ENCODE assay signal across 8 mouse cellular contexts in genomic region chr2:144329937-144330336, GRCm38 (mm10). TPM values are rescaled to one million over a fixed set of nuclear protein-coding genes. Genes with fewer than 3 reads are reported as not detected.
DNase-seq lines count a peak whose midpoint lies in the region; ATAC-seq and TF ChIP-seq lines count a peak whose summit lies in the region.
"Had no signal": no experiment of that assay in that cellular context is flagged by ENCODE, and none has a peak within 500 bp of the region (broad histone marks: within the 10 kb centered on the region; RNA-seq: fewer than 3 reads in every experiment).

No protein-coding gene starts in this region.

- no peaks in the 10 kb centered on the region for H3K36me3 ChIP-seq in embryonic facial prominence, embryonic 12.5 days
- H3K36me3 ChIP-seq in kidney, embryonic 15.5 days, result no peaks in the 10 kb centered on the region
- H3K36me3 ChIP-seq in neural tube, embryonic 14.5 days (ENCODE audit: control insufficient read depth, insufficient read depth, low read length), result no peaks in the 10 kb centered on the region

- peaks cover 25% of the 10 kb centered on the region for H3K4me1 ChIP-seq in embryonic facial prominence, embryonic 12.5 days
- H3K4me1 ChIP-seq in kidney, embryonic 15.5 days, result peaks cover 43% of the 10 kb centered on the region
- H3K4me1 ChIP-seq in neural tube, embryonic 14.5 days (ENCODE audit: control insufficient read depth, insufficient read depth, low read length), result peaks cover 15% of the 10 kb centered on the region

- H3K9me3 ChIP-seq in embryonic facial prominence, embryonic 12.5 days, result no peaks in the 10 kb centered on the region
- no peaks in the 10 kb centered on the region for H3K9me3 ChIP-seq in kidney, embryonic 15.5 days (replicated peaks)
- H3K9me3 ChIP-seq in neural tube, embryonic 14.5 days (ENCODE audit: control insufficient read depth, low read length), result no peaks in the 10 kb centered on the region

- H3K9ac ChIP-seq in embryonic facial prominence, embryonic 12.5 days, result no peak overlapping the region
- no peak overlapping the region for H3K9ac ChIP-seq in kidney, embryonic 15.5 days
- no peak overlapping the region for H3K9ac ChIP-seq in neural tube, embryonic 14.5 days (replicated peaks; ENCODE audit: low read depth, low read length)

- H3K27ac ChIP-seq in left cerebral cortex, adult 2 months, result peak overlapping the region; percentile 89
- no peak overlapping the region for H3K27ac ChIP-seq in embryonic facial prominence, embryonic 12.5 days
- no peak overlapping the region for H3K27ac ChIP-seq in kidney, embryonic 15.5 days
- no peak overlapping the region for H3K27ac ChIP-seq in neural tube, embryonic 14.5 days (ENCODE audit: low read depth, low read length)

- no peak for ATAC-seq in embryonic facial prominence, embryonic 12.5 days (ENCODE audit: insufficient number of reproducible peaks, insufficient read depth, low FRiP score, low TSS enrichment)
- no peak for ATAC-seq in kidney, embryonic 15.5 days (replicated peaks; ENCODE audit: low FRiP score)
- no peak for ATAC-seq in neural tube, embryonic 14.5 days (ENCODE audit: low read depth)

- H3K4me3 ChIP-seq in left cerebral cortex, adult 2 months, result peak overlapping the region; percentile 67
- no peak overlapping the region for H3K4me3 ChIP-seq in embryonic facial prominence, embryonic 12.5 days
- H3K4me3 ChIP-seq in kidney, embryonic 15.5 days (replicated peaks), result peak overlapping the region; percentile 58
- H3K4me3 ChIP-seq in neural tube, embryonic 14.5 days (ENCODE audit: low read depth, low read length), result peak overlapping the region; percentile 50; the same call in 1 of the 2 replicates

- no peak for TF ChIP-seq CTCF in left cerebral cortex, adult 2 months (IDR thresholded peaks at IDR 0.05)

- intact Hi-C loops in left cerebral cortex, adult 2 months (cut with DNase I), result no loop called here
- intact Hi-C loops in left cerebral cortex, postnatal 4 days (cut with DNase I), result no loop called here

- 3% methylated on average over 10 of the region's 10 CpGs for WGBS in embryonic facial prominence, embryonic 12.5 days
- WGBS in kidney, embryonic 15.5 days, result under 1% methylated on average over 10 of the region's 10 CpGs
- 4% methylated on average over 10 of the region's 10 CpGs for WGBS in neural tube, embryonic 14.5 days

- no peak for DNase-seq in left cerebral cortex, adult 2 months (ENCODE audit: extremely low spot score in 1 of 2, low spot score in 2 of 2)
- no peak for DNase-seq in left cerebral cortex, postnatal 4 days
- no peak for DNase-seq in urinary bladder, postnatal 10 days (ENCODE audit: low spot score)
- DNase-seq in layer of hippocampus, postnatal 25 days (ENCODE audit: extremely low spot score in 1 of 2, low spot score in 1 of 2), result no peak
- DNase-seq: heart, adult 18-20 months had no signal

- peaks cover 79% of the 10 kb centered on the region for H3K27me3 ChIP-seq in embryonic facial prominence, embryonic 12.5 days
- H3K27me3 ChIP-seq in kidney, embryonic 15.5 days, result peaks cover 85% of the 10 kb centered on the region
- H3K27me3 ChIP-seq in neural tube, embryonic 14.5 days (ENCODE audit: control insufficient read depth, insufficient read depth, low read length), result peaks cover 25% of the 10 kb centered on the region

- peak overlapping the region; percentile 24 for H3K4me2 ChIP-seq in embryonic facial prominence, embryonic 12.5 days (replicated peaks)
- H3K4me2 ChIP-seq in kidney, embryonic 15.5 days, result peak overlapping the region; percentile 97
- H3K4me2 ChIP-seq in neural tube, embryonic 14.5 days (ENCODE audit: low read depth, low read length), result peak overlapping the region; percentile 92; the same call in 1 of the 2 replicates

RNA-seq across cellular contexts. Expression of gene Ovol2, which starts 2.0 kb away (rescaled TPM):
- 10 to 100 TPM; 10.5 to 11.6 TPM for total RNA-seq in left cerebral cortex, adult 2 months (2021)
- total RNA-seq in left cerebral cortex, postnatal 4 days (2021), result under 1 TPM; 0.64 to 0.77 TPM
- polyA plus RNA-seq in embryonic facial prominence, embryonic 12.5 days (2016; fragmentation: Nextera tagmentation; extraction: Ambion mirVana), result 1.1 and 1.6 TPM in 2 replicates
- 1.0 and 1.5 TPM in 2 replicates for polyA plus RNA-seq in kidney, embryonic 15.5 days (2015; fragmentation: Nextera tagmentation; extraction: Ambion mirVana)
- 0.35 TPM in 1 of 2 replicates, not detected in the other for polyA plus RNA-seq in neural tube, embryonic 14.5 days (2014; fragmentation: Nextera tagmentation; extraction: Ambion mirVana)
- 1 to 10 TPM in 1 of 2 experiments, under 1 TPM in 1; 0.96 to 1.0 TPM for total RNA-seq in layer of hippocampus, postnatal 25 days (2021)
- total RNA-seq: heart, adult 18-20 months had no signal

RNA-seq across cellular contexts. Expression of gene Kat14, which starts 38.8 kb away (rescaled TPM):
- total RNA-seq in left cerebral cortex, adult 2 months (2021), result 10 to 100 TPM; 38.8 to 40.2 TPM
- total RNA-seq in left cerebral cortex, postnatal 4 days (2021), result 10 to 100 TPM; 21.2 to 24.1 TPM
- 51.3 and 53.3 TPM in 2 replicates for polyA plus RNA-seq in embryonic facial prominence, embryonic 12.5 days (2016; fragmentation: Nextera tagmentation; extraction: Ambion mirVana)
- 48.5 and 50.3 TPM in 2 replicates for polyA plus RNA-seq in kidney, embryonic 15.5 days (2015; fragmentation: Nextera tagmentation; extraction: Ambion mirVana)
- 21.5 and 27.4 TPM in 2 replicates for polyA plus RNA-seq in neural tube, embryonic 14.5 days (2014; fragmentation: Nextera tagmentation; extraction: Ambion mirVana)
- total RNA-seq in layer of hippocampus, postnatal 25 days (2021), result 10 to 100 TPM; 30.9 to 31.4 TPM

RNA-seq across cellular contexts. Expression of gene Pet117, which starts 38.9 kb away (rescaled TPM):
- total RNA-seq in left cerebral cortex, adult 2 months (2021), result 10 to 100 TPM in 1 of 2 experiments, 1 to 10 TPM in 1; 5.4 to 11.0 TPM
- total RNA-seq in left cerebral cortex, postnatal 4 days (2021), result 1 to 10 TPM; 4.4 to 5.9 TPM
- not detected in 2 replicates for polyA plus RNA-seq in embryonic facial prominence, embryonic 12.5 days (2016; fragmentation: Nextera tagmentation; extraction: Ambion mirVana)
- 3.1 and 4.5 TPM in 2 replicates for polyA plus RNA-seq in kidney, embryonic 15.5 days (2015; fragmentation: Nextera tagmentation; extraction: Ambion mirVana)
- not detected in 2 replicates for polyA plus RNA-seq in neural tube, embryonic 14.5 days (2014; fragmentation: Nextera tagmentation; extraction: Ambion mirVana)
- total RNA-seq in layer of hippocampus, postnatal 25 days (2021), result 1 to 10 TPM; 2.8 to 8.3 TPM

RNA-seq across cellular contexts. Expression of gene Snx5, which starts 59.2 kb away (rescaled TPM):
- 10 to 100 TPM; 77.4 to 87.4 TPM for total RNA-seq in left cerebral cortex, adult 2 months (2021)
- 10 to 100 TPM; 60.5 to 65.0 TPM for total RNA-seq in left cerebral cortex, postnatal 4 days (2021)
- polyA plus RNA-seq in embryonic facial prominence, embryonic 12.5 days (2016; fragmentation: Nextera tagmentation; extraction: Ambion mirVana), result 132 and 140 TPM in 2 replicates
- polyA plus RNA-seq in kidney, embryonic 15.5 days (2015; fragmentation: Nextera tagmentation; extraction: Ambion mirVana), result 125 and 129 TPM in 2 replicates
- polyA plus RNA-seq in neural tube, embryonic 14.5 days (2014; fragmentation: Nextera tagmentation; extraction: Ambion mirVana), result 79.1 and 86.8 TPM in 2 replicates
- total RNA-seq in layer of hippocampus, postnatal 25 days (2021), result 10 to 100 TPM; 71.2 to 71.4 TPM

RNA-seq across cellular contexts. Expression of gene Mgme1, which starts 59.5 kb away (rescaled TPM):
- 1 to 10 TPM; 5.4 to 5.7 TPM for total RNA-seq in left cerebral cortex, adult 2 months (2021)
- 1 to 10 TPM; 3.9 to 4.8 TPM for total RNA-seq in left cerebral cortex, postnatal 4 days (2021)
- 19.4 and 19.8 TPM in 2 replicates for polyA plus RNA-seq in embryonic facial prominence, embryonic 12.5 days (2016; fragmentation: Nextera tagmentation; extraction: Ambion mirVana)
- 24.2 and 25.3 TPM in 2 replicates for polyA plus RNA-seq in kidney, embryonic 15.5 days (2015; fragmentation: Nextera tagmentation; extraction: Ambion mirVana)
- polyA plus RNA-seq in neural tube, embryonic 14.5 days (2014; fragmentation: Nextera tagmentation; extraction: Ambion mirVana), result 11.3 and 11.8 TPM in 2 replicates
- total RNA-seq in layer of hippocampus, postnatal 25 days (2021), result 1 to 10 TPM; 4.7 to 5.4 TPM

Comparison
In these comparisons a context has a peak if more than half of its experiments do, and no peak if none do; other contexts are left out.
1. RNA of gene Ovol2, which starts 2.0 kb away (total RNA-seq): 10.5 to 11.6 TPM in left cerebral cortex, adult 2 months; 0.96 to 1.0 TPM in layer of hippocampus, postnatal 25 days and 0.64 to 0.77 TPM in left cerebral cortex, postnatal 4 days; every median in the first group is over 4 times any median in the second.
2. H3K4me2 ChIP-seq: peak in every context shown above with its lines; median percentile 97 in kidney, embryonic 15.5 days; 92 in neural tube, embryonic 14.5 days; 24 in embryonic facial prominence, embryonic 12.5 days.